9 mouse cellular contexts compared by ENCODE assay signal in the genomic region with DNA sequence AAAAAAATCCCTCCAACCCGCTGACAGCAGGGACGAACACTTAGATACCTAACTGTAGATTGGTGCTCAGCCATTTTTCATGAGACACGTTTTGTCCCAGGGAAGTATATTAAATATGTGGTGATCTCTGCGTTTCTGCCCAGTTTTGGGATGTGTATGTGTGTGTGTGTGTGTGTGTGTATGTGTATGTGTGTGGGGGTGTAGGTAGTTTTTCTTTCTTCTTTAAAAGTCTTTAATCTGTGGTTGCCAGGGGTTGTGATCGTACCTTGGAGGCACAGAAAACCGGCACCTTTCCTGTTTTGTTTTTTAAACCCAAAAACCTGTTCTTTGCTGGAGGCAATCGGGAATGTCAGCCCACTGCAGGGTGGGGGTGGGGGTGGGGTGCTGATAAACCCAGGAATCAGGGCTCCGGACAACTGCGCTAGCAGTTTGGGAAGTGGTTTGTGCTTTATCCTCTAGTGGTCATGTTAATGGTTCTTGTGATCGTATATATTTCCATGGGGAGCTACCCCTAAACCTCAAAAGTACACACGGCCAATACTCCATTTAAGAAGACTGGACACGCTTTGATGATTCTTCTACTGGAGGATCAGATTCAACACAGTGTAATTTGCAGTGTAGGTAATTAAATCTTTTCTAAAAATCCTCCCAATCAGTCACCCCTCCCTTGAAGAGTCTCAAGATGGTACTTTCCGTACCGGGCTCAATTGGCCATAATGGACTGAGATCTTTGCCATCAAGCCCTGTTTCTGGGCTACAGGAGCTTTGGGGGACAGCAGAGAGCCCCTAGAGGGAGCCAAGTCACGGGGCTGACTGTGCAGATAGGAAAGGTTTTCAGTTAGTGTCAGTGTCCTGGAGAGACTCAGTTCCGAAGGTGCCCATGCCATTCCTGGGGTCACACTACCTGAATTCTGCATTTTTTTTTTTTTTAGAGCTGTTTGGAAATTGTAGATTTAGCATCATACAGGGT. TPM values are rescaled to one million over a fixed set of nuclear protein-coding genes. Genes with fewer than 3 reads are reported as not detected.
A peak's percentile ranks its signal among the peaks of the same experiment; 100 is the strongest.
DNase-seq lines count a peak whose midpoint lies in the region; ATAC-seq and TF ChIP-seq lines count a peak whose summit lies in the region.
"Had no signal": no experiment of that assay in that cellular context is flagged by ENCODE, and none has a peak within 500 bp of the region (broad histone marks: within the 10 kb centered on the region; RNA-seq: fewer than 3 reads in every experiment).

No protein-coding gene starts in this region.

- DNase-seq in embryo, embryonic 9.5 days (ENCODE audit: extremely low spot score), result peak; percentile 14
- no peak for DNase-seq in embryo, embryonic 11 days
- peak; percentile 35 for DNase-seq in Muller cell, postnatal 12 days (ENCODE audit: inconsistent ontology term)
- DNase-seq in natural killer cell, adult 2 months (ENCODE audit: low spot score in 2 of 2), result no peak
- DNase-seq in right cerebral cortex, adult 2 months (ENCODE audit: low spot score in 2 of 2), result no peak

- no peak for ATAC-seq in forebrain, embryonic 16.5 days
- ATAC-seq in limb, embryonic 12.5 days (ENCODE audit: insufficient number of reproducible peaks, insufficient read depth, low FRiP score, low TSS enrichment, low read depth), result no peak

- peak overlapping the region; percentile 65 for H3K4me3 ChIP-seq in forebrain, embryonic 16.5 days (replicated peaks; ENCODE audit: low read length)
- peak overlapping the region; percentile 83 for H3K4me3 ChIP-seq in limb, embryonic 12.5 days (replicated peaks)
- peak overlapping the region; percentile 63 for H3K4me3 ChIP-seq in olfactory bulb, adult 2 months (ENCODE audit: insufficient read depth, low read depth, low read length)

- no peak overlapping the region for H3K27ac ChIP-seq in forebrain, embryonic 16.5 days (ENCODE audit: low read length)
- H3K27ac ChIP-seq in limb, embryonic 12.5 days, result no peak overlapping the region; the same call in 1 of the 2 replicates
- peak overlapping the region; percentile 78 for H3K27ac ChIP-seq in olfactory bulb, adult 2 months (ENCODE audit: insufficient read depth, low read depth, low read length)

- H3K4me1 ChIP-seq in forebrain, embryonic 16.5 days (replicated peaks; ENCODE audit: control insufficient read depth, insufficient read depth, low read length), result peaks cover 14% of the 10 kb centered on the region
- peaks cover 17% of the 10 kb centered on the region for H3K4me1 ChIP-seq in limb, embryonic 12.5 days (replicated peaks)
- peaks cover 11% of the 10 kb centered on the region for H3K4me1 ChIP-seq in olfactory bulb, adult 2 months (ENCODE audit: control insufficient read depth, insufficient read depth, low read length)

- H3K9me3 ChIP-seq in forebrain, embryonic 16.5 days (ENCODE audit: control insufficient read depth, low read length), result no peaks in the 10 kb centered on the region
- H3K9me3 ChIP-seq in limb, embryonic 12.5 days, result no peaks in the 10 kb centered on the region

- peak overlapping the region; percentile 88 for H3K4me2 ChIP-seq in forebrain, embryonic 16.5 days (ENCODE audit: low read length)
- H3K4me2 ChIP-seq in limb, embryonic 12.5 days, result peak overlapping the region; percentile 67

- TF ChIP-seq CTCF in olfactory bulb, adult 2 months (IDR thresholded peaks at IDR 0.05; ENCODE audit: insufficient read depth, low read depth, low read length), result no peak

- 14% methylated on average over 16 of the region's 16 CpGs for WGBS in forebrain, embryonic 16.5 days
- 13% methylated on average over 16 of the region's 16 CpGs for WGBS in limb, embryonic 12.5 days
- WGBS in olfactory bulb, adult 2 months, result 10% methylated on average over 16 of the region's 16 CpGs

- H3K27me3 ChIP-seq in forebrain, embryonic 16.5 days (replicated peaks; ENCODE audit: control insufficient read depth, insufficient read depth, low read length), result no peaks in the 10 kb centered on the region
- H3K27me3 ChIP-seq in limb, embryonic 12.5 days, result no peaks in the 10 kb centered on the region

- peak overlapping the region; percentile 67 for H3K9ac ChIP-seq in forebrain, embryonic 16.5 days (replicated peaks; ENCODE audit: low read depth, low read length)
- H3K9ac ChIP-seq in limb, embryonic 12.5 days (replicated peaks), result peak overlapping the region; percentile 92

- no peak for TF ChIP-seq POLR2A in olfactory bulb, adult 2 months (IDR thresholded peaks at IDR 0.05; ENCODE audit: insufficient read depth, low read depth, low read length)

- H3K36me3 ChIP-seq in forebrain, embryonic 16.5 days (ENCODE audit: control insufficient read depth, insufficient read depth), result no peaks in the 10 kb centered on the region
- H3K36me3 ChIP-seq in limb, embryonic 12.5 days, result peaks cover 10% of the 10 kb centered on the region
- H3K36me3 ChIP-seq: G1E had no signal

RNA-seq across cellular contexts. Expression of gene Rassf8, which starts 1.4 kb away (rescaled TPM):
- polyA plus RNA-seq in forebrain, embryonic 16.5 days (2015; fragmentation: Nextera tagmentation; extraction: Ambion mirVana), result 3.4 and 4.0 TPM in 2 replicates
- polyA plus RNA-seq in limb, embryonic 12.5 days (2016; fragmentation: Nextera tagmentation; extraction: Ambion mirVana), result 9.2 and 13.7 TPM in 2 replicates
- not detected in 2 replicates for polyA plus RNA-seq in olfactory bulb, adult 2 months (2012; ENCODE audit: insufficient read depth, insufficient read length, low replicate concordance, missing spikeins)
- polyA plus RNA-seq: G1E had no signal

Comparison
In these comparisons a context has a peak if more than half of its experiments do, and no peak if none do; other contexts are left out.
1. DNase-seq: peak in embryo, embryonic 9.5 days (single experiment) and Muller cell, postnatal 12 days (single experiment); none in embryo, embryonic 11 days (single experiment), natural killer cell, adult 2 months (0 of 2) and right cerebral cortex, adult 2 months (0 of 2).
2. Peak in every context shown above with its lines, with median percentiles within 50 percentile points of each other: H3K4me3 ChIP-seq.